Mouse (Mus musculus): Measurements from ENCODE around the gene Klrb1a. TPM values are rescaled to one million over a fixed set of nuclear protein-coding genes. Genes with fewer than 3 reads are reported as not detected.

Klrb1a gene
- polyA plus RNA-seq, 1 experiment from 2014 or later = not detected

GRCm38 (mm10) chr6:128587619-128588018 is 35.7 kb downstream of the Klrb1a start:
- Histone ChIP-seq H3K27me3 (ENCODE audit: control insufficient read depth, insufficient read depth, low read length) (no peaks in the 10 kb centered on the region), H3K4me2 (ENCODE audit: low read depth, low read length) (no peak overlapping the region), H3K36me3 (ENCODE audit: control insufficient read depth, insufficient read depth, low read length) (no peaks in the 10 kb centered on the region), H3K27ac (ENCODE audit: low read depth, low read length) (no peak overlapping the region), H3K9me3 (ENCODE audit: control insufficient read depth, low read length) (no peaks in the 10 kb centered on the region), H3K4me3 (ENCODE audit: low read depth, low read length) (no peak overlapping the region), H3K4me1 (ENCODE audit: control insufficient read depth, insufficient read depth, low read length) (no peaks in the 10 kb centered on the region), H3K9ac (replicated peaks; ENCODE audit: low read depth, low read length) (no peak overlapping the region)
- no peak for ATAC-seq (ENCODE audit: low read depth)
- WGBS = 94% methylated on average over 6 of the region's 6 CpGs

DNA sequence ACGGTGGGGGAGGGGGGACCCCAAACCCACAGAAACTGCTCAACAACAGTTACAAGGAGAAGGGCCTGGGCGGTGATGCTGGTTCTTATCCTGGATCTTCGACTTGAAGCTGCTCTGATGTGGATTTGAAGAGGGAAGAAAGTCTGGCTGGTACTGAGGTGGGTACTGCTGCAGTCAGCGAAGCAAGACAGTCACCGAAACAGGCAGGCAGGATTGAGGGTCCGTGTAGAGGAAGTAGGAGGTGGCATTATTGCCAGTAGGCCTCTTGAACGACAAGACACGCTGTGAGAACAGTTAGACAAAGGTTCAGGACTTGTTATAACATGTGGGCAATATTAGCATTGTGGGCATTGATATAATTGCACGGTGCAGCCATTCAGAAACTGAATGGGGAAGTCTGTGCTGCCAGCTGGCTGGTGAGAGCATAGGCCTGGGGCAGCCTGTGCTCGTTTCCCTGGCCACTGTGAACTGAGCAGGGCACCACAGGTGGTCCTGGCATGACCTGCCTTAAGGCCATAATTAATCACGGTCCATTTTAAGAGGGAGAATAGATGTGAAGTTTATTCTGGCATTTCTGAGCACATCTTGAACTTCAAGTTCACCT is 37.6 kb downstream of the Klrb1a start:
- H3K27me3 ChIP-seq (ENCODE audit: control insufficient read depth, insufficient read depth, low read length) = no peaks in the 10 kb centered on the region
- no peak overlapping the region for H3K4me2 ChIP-seq (ENCODE audit: low read depth, low read length)
- no peaks in the 10 kb centered on the region for H3K9me3 ChIP-seq (ENCODE audit: control insufficient read depth, low read length)
- WGBS = 64% methylated on average over 11 of the region's 11 CpGs
- no peaks in the 10 kb centered on the region for H3K4me1 ChIP-seq (ENCODE audit: control insufficient read depth, insufficient read depth, low read length)
- H3K27ac ChIP-seq (ENCODE audit: low read depth, low read length) = no peak overlapping the region
- H3K36me3 ChIP-seq (ENCODE audit: control insufficient read depth, insufficient read depth, low read length) = no peaks in the 10 kb centered on the region
- H3K9ac ChIP-seq (replicated peaks; ENCODE audit: low read depth, low read length) = no peak overlapping the region
- H3K4me3 ChIP-seq (ENCODE audit: low read depth, low read length) = no peak overlapping the region
- no peak for ATAC-seq (ENCODE audit: low read depth)

- Histone ChIP-seq H3K4me1 (ENCODE audit: control insufficient read depth, insufficient read depth, low read length) (no peaks in the 10 kb centered on the region), H3K36me3 (ENCODE audit: control insufficient read depth, insufficient read depth, low read length) (no peaks in the 10 kb centered on the region), H3K27ac (ENCODE audit: low read depth, low read length) (no peak overlapping the region), H3K4me2 (ENCODE audit: low read depth, low read length) (no peak overlapping the region), H3K9me3 (ENCODE audit: control insufficient read depth, low read length) (no peaks in the 10 kb centered on the region), H3K27me3 (ENCODE audit: control insufficient read depth, insufficient read depth, low read length) (no peaks in the 10 kb centered on the region), H3K9ac (replicated peaks; ENCODE audit: low read depth, low read length) (no peak overlapping the region), H3K4me3 (ENCODE audit: low read depth, low read length) (no peak overlapping the region)
- 25% methylated on average over 10 of the region's 10 CpGs for WGBS
- no peak for ATAC-seq (ENCODE audit: low read depth)
Observed at GRCm38 (mm10) chr6:128584070-128584660, 39.2 kb downstream of the Klrb1a start.

DNA sequence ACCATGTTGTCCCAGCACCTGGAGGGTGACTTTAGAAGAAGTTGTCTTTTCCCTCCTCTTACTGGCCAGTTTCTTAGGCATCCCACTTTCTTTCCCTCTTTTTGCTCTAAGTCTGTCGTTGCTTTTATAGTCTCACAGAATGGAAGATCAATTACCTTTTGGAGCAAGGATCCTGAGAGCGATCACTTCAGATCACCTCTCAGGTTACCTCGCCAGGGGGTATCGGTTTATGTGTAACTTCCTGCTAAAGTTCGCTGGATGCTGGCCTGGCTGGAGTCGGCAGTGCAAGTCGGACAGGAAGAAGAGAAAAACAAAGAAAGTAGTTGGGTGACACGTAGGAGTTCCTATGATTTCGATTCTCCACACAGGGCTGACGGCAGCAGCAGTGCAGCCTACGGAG is 41.8 kb downstream of the Klrb1a start, which contains the start of gene A2ml1:
Gene A2ml1 (minus strand): TSS at position 101 of the 400 bp plus-strand sequence.
- H3K9ac ChIP-seq (replicated peaks; ENCODE audit: low read depth, low read length) = no peak within 1 kb of the TSS
- no peaks in the 10 kb centered on the region for H3K36me3 ChIP-seq (ENCODE audit: control insufficient read depth, insufficient read depth, low read length)
- H3K4me2 ChIP-seq (ENCODE audit: low read depth, low read length) = no peak within 1 kb of the TSS
- H3K27me3 ChIP-seq (ENCODE audit: control insufficient read depth, insufficient read depth, low read length) = no peaks in the 10 kb centered on the region
- H3K4me3 ChIP-seq (ENCODE audit: low read depth, low read length) = no peak within 1 kb of the TSS
- H3K4me1 ChIP-seq (ENCODE audit: control insufficient read depth, insufficient read depth, low read length) = no peaks in the 10 kb centered on the region
- 79% methylated on average over 11 of the region's 11 CpGs for WGBS
- H3K27ac ChIP-seq (ENCODE audit: low read depth, low read length) = no peak within 1 kb of the TSS
- no peak for ATAC-seq (ENCODE audit: low read depth)
- H3K9me3 ChIP-seq (ENCODE audit: control insufficient read depth, low read length) = no peaks in the 10 kb centered on the region

GRCm38 (mm10) chr6:128577301-128577700 is 46.0 kb downstream of the Klrb1a start:
- H3K9me3 ChIP-seq (ENCODE audit: control insufficient read depth, low read length) = no peaks in the 10 kb centered on the region
- H3K36me3 ChIP-seq (ENCODE audit: control insufficient read depth, insufficient read depth, low read length) = no peaks in the 10 kb centered on the region
- no peaks in the 10 kb centered on the region for H3K4me1 ChIP-seq (ENCODE audit: control insufficient read depth, insufficient read depth, low read length)
- H3K27ac ChIP-seq (ENCODE audit: low read depth, low read length) = no peak overlapping the region
- H3K27me3 ChIP-seq (ENCODE audit: control insufficient read depth, insufficient read depth, low read length) = no peaks in the 10 kb centered on the region
- no peak for ATAC-seq (ENCODE audit: low read depth)
- H3K4me3 ChIP-seq (ENCODE audit: low read depth, low read length) = no peak overlapping the region
- WGBS = 87% methylated on average over 9 of the region's 9 CpGs
- H3K4me2 ChIP-seq (ENCODE audit: low read depth, low read length) = no peak overlapping the region
- H3K9ac ChIP-seq (replicated peaks; ENCODE audit: low read depth, low read length) = no peak overlapping the region

DNA sequence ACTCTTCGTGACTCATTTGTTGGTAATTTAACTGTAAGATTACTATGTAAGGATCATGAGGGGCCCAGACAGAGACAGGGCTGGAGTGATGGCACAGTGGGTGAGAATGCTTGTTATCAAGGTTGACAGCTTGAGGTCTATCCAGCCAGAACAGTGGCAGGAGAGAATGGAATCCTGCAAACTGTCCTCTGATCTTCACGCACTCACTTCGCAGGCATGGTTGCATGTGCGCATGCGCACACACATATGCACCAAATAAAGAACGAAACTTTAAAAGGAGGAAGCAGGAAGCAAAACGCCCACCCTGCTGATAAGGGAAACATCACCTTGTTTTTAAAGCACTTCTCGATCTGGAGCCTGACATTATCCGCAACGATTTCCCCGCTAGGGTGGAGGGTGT is 56.7 kb downstream of the Klrb1a start:
- Histone ChIP-seq H3K9me3 (ENCODE audit: control insufficient read depth, low read length) (no peaks in the 10 kb centered on the region), H3K4me1 (ENCODE audit: control insufficient read depth, insufficient read depth, low read length) (no peaks in the 10 kb centered on the region), H3K9ac (replicated peaks; ENCODE audit: low read depth, low read length) (no peak overlapping the region), H3K27ac (ENCODE audit: low read depth, low read length) (no peak overlapping the region), H3K4me3 (ENCODE audit: low read depth, low read length) (no peak overlapping the region), H3K36me3 (ENCODE audit: control insufficient read depth, insufficient read depth, low read length) (no peaks in the 10 kb centered on the region), H3K27me3 (ENCODE audit: control insufficient read depth, insufficient read depth, low read length) (no peaks in the 10 kb centered on the region), H3K4me2 (ENCODE audit: low read depth, low read length) (no peak overlapping the region)
- no peak for ATAC-seq (ENCODE audit: low read depth)
- WGBS = 89% methylated on average over 11 of the region's 11 CpGs

Other genes starting within 250 kb of the Klrb1a start
- 0.19 and 0.66 TPM in 2 replicates for gene Tex52, start 248.1 kb downstream of the Klrb1a start, polyA plus RNA-seq (2014; fragmentation: Nextera tagmentation; extraction: Ambion mirVana)
- gene Gm44596, start 248.0 kb downstream of the Klrb1a start, polyA plus RNA-seq (2014; fragmentation: Nextera tagmentation; extraction: Ambion mirVana) = not detected in 2 replicates
- 10.8 and 13.5 TPM in 2 replicates for gene Nrip2, start 224.2 kb downstream of the Klrb1a start, polyA plus RNA-seq (2014; fragmentation: Nextera tagmentation; extraction: Ambion mirVana)
- gene Itfg2, start 198.6 kb downstream of the Klrb1a start, polyA plus RNA-seq (2014; fragmentation: Nextera tagmentation; extraction: Ambion mirVana) = 42.9 and 45.9 TPM in 2 replicates
- gene Fkbp4, start 184.9 kb downstream of the Klrb1a start, polyA plus RNA-seq (2014; fragmentation: Nextera tagmentation; extraction: Ambion mirVana) = 277 and 319 TPM in 2 replicates
- gene Pzp, start 96.8 kb downstream of the Klrb1a start, polyA plus RNA-seq (2014; fragmentation: Nextera tagmentation; extraction: Ambion mirVana) = 0.12 and 0.43 TPM in 2 replicates
- 3.7 and 4.5 TPM in 2 replicates for gene A2ml1, start 41.9 kb downstream of the Klrb1a start, polyA plus RNA-seq (2014; fragmentation: Nextera tagmentation; extraction: Ambion mirVana)
- gene Clec2h, start 38.9 kb upstream of the Klrb1a start, polyA plus RNA-seq (2014; fragmentation: Nextera tagmentation; extraction: Ambion mirVana) = not detected in 2 replicates
- gene Klrb1, start 99.5 kb upstream of the Klrb1a start, polyA plus RNA-seq (2014; fragmentation: Nextera tagmentation; extraction: Ambion mirVana) = 0.35 and 0.48 TPM in 2 replicates
- gene Klrb1c, start 165.7 kb upstream of the Klrb1a start, polyA plus RNA-seq (2014; fragmentation: Nextera tagmentation; extraction: Ambion mirVana) = not detected in 2 replicates
- gene Gm44511, start 202.8 kb upstream of the Klrb1a start, polyA plus RNA-seq (2014; fragmentation: Nextera tagmentation; extraction: Ambion mirVana) = not detected in 2 replicates
- gene Klrb1b, start 202.8 kb upstream of the Klrb1a start, polyA plus RNA-seq (2014; fragmentation: Nextera tagmentation; extraction: Ambion mirVana) = not detected in 2 replicates

All from neural tube, embryonic 14.5 days (tissue).